ENCODE assay signal across 8 mouse cellular contexts in the genomic region with DNA sequence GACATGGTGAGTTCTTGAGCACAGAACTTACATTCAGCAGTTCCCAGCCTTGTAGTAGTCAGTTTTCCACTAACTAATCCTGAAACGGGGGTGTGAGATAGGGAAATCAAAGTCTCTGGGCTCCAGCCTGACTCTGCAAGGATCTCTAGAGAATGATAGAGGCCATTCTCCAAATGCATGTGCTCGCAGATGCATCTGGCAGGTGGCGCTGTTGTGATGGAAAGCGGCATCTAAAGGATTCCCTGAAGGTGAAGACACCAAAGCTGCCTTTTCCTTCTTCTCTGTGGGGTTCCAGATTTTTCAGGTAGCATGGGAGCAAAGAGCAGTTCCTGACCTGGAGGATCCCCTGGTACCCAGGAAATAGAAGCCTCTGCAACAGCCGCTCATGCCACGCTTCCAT. TPM values are rescaled to one million over a fixed set of nuclear protein-coding genes. Genes with fewer than 3 reads are reported as not detected.
A peak's percentile ranks its signal among the peaks of the same experiment; 100 is the strongest.
DNase-seq lines count a peak whose midpoint lies in the region; ATAC-seq lines count a peak whose summit lies in the region.

No protein-coding gene starts in this region.

- intact Hi-C loops in heart, postnatal 14 days (cut with DNase I): loop anchor here (5.0 kb wide), 1 partner anchor 218 kb away; no protein-coding TSS in a partner anchor

- peak; percentile 61 for DNase-seq in cerebellum, adult 11 months
- DNase-seq in T-cell, adult 2 months (ENCODE audit: low spot score): peak; percentile 19
- peak; percentile 74 for DNase-seq in embryo, embryonic 10.5 days (ENCODE audit: low spot score)
- peak; percentile 70 to 77 for DNase-seq in heart, postnatal 14 days
- DNase-seq in layer of hippocampus, postnatal 14 days (ENCODE audit: low spot score in 2 of 2): peak; percentile 76 to 82
- DNase-seq in mesoderm, embryonic 11.5 days (ENCODE audit: low read depth, low spot score): peak; percentile 52
- DNase-seq in skeletal muscle tissue, adult 2 months (ENCODE audit: low read depth, low spot score): peak; percentile 27

- no peak for ATAC-seq in cerebellum, adult (ENCODE audit: insufficient number of reproducible peaks, low FRiP score, low TSS enrichment)

RNA-seq across cellular contexts. Expression of a gene that starts 23.0 kb away (rescaled TPM):
- not detected for total RNA-seq in heart, postnatal 14 days (2021)
- total RNA-seq in layer of hippocampus, postnatal 14 days (2021): not detected

RNA-seq across cellular contexts. Expression of a gene that starts 33.3 kb away (rescaled TPM):
- 10 to 100 TPM; 20.8 to 22.3 TPM for total RNA-seq in heart, postnatal 14 days (2021)
- total RNA-seq in layer of hippocampus, postnatal 14 days (2021): 10 to 100 TPM; 14.8 to 15.5 TPM

RNA-seq across cellular contexts. Expression of a gene that starts 34.8 kb away (rescaled TPM):
- total RNA-seq in heart, postnatal 14 days (2021): 100 to 1,000 TPM; 516 to 539 TPM
- under 1 TPM; 0.50 to 0.69 TPM for total RNA-seq in layer of hippocampus, postnatal 14 days (2021)

RNA-seq across cellular contexts. Expression of a gene that starts 59.4 kb away (rescaled TPM):
- not detected for total RNA-seq in heart, postnatal 14 days (2021)
- 1 to 10 TPM; 1.4 to 2.3 TPM for total RNA-seq in layer of hippocampus, postnatal 14 days (2021)

Comparison
In these comparisons a context has a peak if more than half of its experiments do, and no peak if none do; other contexts are left out.
1. DNase-seq: peak in every context shown above with its lines; median percentile 79 in layer of hippocampus, postnatal 14 days; 74 in embryo, embryonic 10.5 days; 74 in heart, postnatal 14 days; 61 in cerebellum, adult 11 months; 52 in mesoderm, embryonic 11.5 days; 27 in skeletal muscle tissue, adult 2 months; 19 in T-cell, adult 2 months.
2. RNA of a gene that starts 34.8 kb away (total RNA-seq): 516 to 539 TPM in heart, postnatal 14 days; 0.50 to 0.69 TPM in layer of hippocampus, postnatal 14 days; every median in the first group is over 100 times any median in the second.